Mouse (Mus musculus): ENCODE data around the gene Rbms3.

The Rbms3 gene

DNA sequence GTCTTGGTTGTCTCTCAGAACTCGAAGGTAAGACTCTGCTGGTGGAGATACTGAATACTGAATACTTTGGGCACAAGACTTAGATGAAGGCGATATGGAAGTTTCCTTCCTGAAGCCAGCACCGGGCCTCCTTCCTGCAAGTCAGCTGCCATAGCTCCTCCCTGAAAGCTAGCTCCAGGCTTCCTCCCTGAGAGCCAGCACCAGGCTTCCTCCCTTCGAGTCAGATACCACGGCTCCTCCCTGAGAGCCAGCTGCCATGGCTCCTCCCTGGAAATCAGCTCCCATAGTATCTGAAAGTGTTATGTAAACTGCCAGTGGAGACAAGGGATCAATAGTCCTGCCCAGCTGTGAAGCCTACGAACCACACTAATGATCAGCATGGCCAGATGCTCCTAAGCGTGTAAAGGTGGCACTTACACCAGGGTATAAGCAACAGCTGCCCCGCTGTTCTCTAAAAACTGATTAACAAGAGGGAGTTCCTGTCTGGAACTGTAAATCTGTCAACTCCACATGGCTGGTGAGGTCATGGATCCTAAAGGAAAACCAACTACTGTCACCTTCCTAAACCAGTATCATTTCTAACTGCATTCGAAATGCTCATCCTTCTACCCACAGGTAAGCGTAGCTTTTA lies 867.2 kb downstream of the Rbms3 start:
- DNase-seq (ENCODE audit: low spot score in 2 of 2): no peak

DNA sequence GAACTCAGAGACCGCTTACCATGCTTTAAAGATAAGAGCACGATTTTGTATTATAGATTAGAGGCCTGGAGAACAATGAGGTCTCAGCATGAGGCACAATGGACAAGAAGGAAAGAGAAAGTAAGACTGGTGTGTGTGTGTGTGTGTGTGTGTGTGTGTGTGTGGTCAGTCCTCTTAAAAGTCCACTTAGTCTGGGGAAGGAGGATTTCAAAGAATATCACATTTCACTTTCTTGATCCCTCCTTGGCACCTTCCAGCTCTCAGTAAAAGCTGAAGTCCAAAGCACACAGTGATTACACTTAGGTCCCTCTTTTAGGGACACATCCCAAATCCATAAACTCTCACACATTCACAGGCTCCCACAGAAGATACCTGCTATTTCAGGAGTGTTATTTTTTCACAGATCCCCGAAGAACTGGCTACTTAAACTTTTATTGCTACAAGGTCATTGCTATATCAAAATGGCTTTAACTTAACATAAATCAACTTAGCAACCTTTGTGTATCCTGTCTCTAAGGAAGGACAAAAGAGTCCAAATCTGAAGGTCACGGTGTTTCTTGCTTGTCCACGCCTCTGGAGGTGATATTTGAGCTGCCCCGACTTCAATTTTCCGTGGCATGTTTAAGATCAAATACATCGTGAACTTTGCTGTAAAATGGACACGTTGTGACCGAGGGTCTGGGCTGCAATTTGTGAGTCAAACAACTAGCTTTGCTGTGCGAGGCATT lies 880.7 kb downstream of the Rbms3 start:
- no peak for DNase-seq (ENCODE audit: low spot score in 2 of 2)

DNA sequence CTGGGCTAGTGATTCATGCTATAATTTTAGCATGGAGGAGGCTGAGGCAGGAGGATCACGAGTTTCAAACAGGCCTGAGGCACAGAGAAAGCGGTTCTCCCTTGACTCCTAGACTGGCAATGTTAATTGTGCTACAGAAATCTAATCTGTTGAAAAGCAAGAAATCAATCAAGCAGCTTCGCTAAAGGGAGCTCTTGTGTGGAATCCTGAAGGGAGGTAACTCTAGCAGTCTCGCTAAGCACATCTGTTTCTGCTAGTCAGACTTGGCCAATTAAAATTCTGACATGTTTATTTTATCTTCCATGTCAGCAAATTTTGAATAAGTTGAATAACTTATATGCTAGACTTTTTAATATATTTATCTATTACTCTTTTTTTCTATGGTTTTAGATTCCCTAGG lies 881.4 kb downstream of the Rbms3 start:
- no peak for DNase-seq (ENCODE audit: low spot score in 2 of 2)

DNA sequence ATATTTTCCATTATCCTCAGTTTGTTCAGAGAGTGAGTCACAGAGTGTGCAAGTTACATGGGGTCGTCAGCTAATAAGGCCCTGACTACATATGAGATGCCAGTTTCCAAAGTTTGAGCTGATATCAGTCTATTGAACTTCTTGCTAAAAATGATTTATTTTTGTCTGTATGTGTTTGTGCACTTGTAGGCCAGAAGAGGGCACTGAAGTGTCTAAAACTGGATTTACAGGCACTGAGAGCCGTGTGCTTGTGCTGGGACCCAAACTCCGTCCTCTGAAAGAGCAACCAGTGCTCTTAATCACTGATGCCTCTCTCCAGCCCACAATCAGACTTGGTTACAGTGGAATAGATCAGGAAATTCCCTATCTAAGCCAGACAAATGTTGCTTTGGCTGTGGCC lies 882.8 kb downstream of the Rbms3 start:
- DNase-seq (ENCODE audit: low spot score in 2 of 2): no peak

DNA sequence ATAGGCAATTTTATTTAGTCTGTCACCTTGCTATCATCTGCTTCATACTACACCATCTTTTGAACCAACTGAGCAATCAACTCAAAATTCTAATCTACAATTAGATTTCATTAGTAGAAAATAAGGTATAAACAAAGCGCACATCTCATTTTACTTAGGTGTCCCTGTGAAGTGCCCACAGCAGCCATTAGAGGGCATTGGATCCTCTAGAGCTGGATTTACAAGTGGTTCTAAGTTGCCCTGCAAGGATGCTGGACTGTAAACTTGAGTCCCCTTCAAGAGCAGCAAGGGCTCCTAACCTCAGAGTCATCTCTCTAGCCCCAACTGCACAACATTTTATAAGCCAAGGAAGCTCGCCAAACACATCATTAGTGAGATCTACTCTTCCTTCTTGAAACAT lies 891.9 kb downstream of the Rbms3 start:
- no peak for DNase-seq (ENCODE audit: low spot score in 2 of 2)

DNA sequence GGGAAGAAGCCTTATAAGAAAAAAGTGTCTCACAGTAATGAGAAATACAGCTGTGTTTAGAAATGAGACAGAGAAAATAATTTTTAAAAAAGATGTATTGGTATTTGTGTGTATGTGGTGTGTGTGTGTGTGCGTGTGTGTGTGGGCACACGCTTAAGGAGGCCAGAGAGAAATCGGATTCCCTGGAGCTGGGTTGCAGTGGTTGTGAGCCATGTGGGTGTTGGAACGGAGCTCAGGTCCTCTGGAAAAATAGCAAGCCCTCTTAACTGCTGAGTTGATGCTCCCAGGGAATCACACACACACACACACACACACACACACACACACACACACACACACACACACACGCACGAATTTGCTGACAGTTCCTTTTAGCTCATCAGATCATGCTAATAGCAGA lies 900.5 kb downstream of the Rbms3 start:
- DNase-seq (ENCODE audit: low spot score in 2 of 2): no peak

DNA sequence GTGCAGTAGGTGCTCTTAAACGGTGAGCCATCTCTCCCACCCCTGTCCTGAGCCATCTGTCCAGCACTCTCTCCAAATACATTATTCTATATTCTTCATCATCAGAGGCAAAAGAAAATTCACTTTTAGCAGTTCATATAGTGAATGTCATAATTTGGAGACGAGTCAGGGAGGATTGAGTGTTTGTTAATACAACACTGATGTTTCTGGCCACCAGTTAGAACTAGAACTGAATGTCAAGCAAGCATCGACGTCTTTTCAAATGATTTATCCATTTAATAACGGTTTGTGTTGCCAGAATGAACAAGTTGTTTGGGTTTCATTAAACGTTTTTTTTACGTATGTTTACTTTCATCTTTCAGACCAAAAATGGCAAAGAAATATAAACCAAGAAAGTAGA lies 901.1 kb downstream of the Rbms3 start:
- DNase-seq (ENCODE audit: low spot score in 2 of 2): no peak

DNA sequence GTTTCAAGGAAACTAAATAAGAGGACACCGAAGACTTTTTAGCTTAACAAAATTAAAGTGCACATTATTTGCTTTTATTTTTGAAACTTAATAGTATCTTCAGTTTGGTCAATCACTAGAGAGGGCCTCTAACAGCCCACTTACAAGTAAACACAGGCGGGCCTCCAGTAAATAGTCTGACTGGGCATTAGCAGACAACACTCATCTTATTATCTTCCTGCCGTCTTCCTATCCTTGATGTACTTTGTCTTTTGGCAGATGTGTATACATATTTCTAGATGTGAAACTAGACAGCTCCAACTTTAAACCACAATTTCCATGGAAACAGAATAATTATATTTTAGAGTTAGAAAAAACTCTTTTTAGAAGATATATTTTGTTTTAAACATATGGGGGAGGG lies 901.6 kb downstream of the Rbms3 start:
- DNase-seq (ENCODE audit: low spot score in 2 of 2): no peak

DNA sequence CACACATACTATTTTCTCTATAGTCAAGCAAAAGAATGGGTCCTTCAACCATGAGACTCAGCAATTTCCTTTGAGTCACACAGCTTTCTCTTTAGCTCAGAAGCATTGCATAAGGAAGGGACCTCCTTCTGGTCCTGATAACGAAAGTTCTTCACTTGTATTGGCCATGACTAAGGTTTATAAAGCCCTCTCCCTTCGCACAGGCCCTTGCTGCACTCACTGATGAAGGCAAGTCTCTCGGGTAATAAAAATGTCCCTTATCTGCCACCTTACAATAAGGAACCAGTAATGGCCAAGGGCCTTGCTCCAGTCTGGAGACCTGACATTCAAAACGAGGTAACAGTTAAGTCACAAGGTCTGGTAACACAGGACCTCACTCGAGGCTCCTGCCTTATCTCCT lies 905.1 kb downstream of the Rbms3 start:
- no peak for DNase-seq (ENCODE audit: low spot score in 2 of 2)

DNA sequence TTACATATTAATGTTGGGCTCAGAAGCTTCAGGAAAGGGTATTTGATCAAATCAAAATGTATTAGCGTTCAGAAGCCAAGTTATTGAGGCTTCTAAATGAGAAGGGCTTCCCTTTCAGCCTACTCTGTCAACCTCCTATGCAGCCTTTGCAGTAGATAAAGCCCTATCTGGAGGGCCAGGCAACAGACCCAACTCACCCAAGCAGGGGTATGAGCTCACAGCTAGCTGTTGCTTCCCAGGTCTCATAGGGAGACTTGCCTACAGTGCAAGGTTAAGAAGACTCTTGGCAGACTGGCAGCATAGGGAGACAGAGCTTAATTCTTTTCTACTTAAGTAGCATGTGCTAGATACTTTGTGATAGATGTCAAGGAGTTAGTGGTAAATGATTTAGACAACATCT lies 926.6 kb downstream of the Rbms3 start:
- no peak for DNase-seq (ENCODE audit: low spot score in 2 of 2)

DNA sequence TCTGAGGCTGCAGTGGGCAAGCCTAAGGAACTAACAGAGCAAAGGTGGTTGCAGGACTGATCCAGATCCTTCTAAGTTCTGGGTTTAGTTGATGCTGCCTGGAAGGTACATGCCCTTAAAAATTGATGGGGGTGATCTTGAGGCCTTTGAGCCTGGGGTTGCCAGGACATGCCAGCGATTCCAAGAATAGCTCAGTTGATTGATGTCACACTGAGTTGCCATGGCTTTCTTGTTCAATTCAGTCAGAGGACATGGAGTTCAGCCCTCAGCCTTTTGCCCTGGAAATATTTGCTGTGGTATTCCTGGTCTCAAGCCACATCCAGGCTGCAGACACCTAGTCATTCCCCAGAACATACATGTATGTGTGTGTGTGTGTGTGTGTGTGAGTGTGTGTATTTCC lies 927.1 kb downstream of the Rbms3 start:
- DNase-seq (ENCODE audit: low spot score in 2 of 2): no peak

DNA sequence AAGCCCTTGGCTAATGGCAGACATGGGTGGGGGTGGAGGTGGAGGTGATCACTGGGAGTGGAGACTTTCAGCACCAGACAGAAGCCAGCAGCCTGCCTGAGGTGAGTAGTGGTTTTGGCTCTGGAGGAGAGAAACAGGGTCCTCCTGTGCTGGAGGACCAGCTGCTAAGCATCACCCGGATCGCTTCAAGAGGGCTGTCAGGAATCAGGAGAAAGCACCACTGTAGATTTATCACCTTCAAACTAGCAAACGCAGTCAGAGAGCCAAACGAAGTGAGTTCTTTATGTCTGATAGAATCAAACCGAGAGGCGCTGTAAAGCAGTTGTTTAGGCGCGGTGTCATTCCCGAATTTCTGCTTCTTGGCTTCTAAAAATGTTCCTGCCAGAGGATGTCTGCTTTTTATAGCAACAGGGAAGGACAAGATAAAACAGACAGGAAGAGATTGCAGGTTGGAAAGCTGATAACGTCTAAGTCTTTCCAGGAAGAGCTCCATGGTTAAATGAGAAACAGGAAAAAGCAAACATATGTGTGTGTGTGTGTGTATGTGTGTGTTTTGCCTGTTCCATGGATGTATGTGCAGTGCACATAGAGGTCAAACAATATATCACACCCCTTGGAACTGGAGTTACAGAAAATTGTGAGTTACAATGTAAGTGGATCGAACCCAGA lies 928.1 kb downstream of the Rbms3 start:
- no peak for DNase-seq (ENCODE audit: low spot score in 2 of 2)

DNA sequence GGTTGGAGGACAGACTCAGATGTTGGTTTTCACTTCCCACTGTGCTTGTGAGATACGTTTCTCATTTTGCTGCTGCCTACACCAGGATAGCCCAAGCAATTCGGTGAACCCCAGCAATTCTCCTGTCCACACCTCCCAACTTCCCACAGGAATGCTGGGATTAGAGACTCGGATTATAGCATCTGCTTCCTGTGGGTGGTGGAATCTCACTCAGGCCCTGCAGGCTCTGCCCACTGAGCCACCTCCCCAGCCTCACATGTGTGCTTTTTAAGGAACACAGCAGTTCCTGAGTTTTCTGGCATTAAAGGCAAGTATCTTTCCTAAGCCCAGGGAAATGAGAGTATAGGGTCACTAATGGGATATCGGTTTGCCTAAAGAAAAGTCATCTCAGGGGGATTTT lies 941.1 kb downstream of the Rbms3 start:
- DNase-seq (ENCODE audit: low spot score in 2 of 2): no peak

DNA sequence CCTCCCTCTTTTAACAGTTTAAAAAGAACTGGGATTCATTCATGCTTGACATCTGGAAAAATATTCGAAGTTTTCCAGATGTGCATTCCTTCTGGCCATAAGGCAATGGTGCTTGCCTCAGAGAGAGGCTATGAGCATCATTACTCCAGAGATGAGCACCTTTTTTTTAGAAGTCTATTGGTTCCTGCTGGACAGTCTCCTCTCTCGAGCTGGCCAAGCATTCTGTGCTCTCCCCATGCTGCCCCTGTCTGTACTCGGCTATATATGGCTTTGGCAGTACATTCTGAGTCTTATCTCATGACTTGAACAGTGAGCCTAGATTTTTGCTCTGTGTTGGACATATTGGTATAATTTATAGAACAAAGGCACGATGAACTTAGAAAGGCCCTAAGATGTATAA lies 952.6 kb downstream of the Rbms3 start:
- DNase-seq (ENCODE audit: low spot score in 2 of 2): no peak

DNA sequence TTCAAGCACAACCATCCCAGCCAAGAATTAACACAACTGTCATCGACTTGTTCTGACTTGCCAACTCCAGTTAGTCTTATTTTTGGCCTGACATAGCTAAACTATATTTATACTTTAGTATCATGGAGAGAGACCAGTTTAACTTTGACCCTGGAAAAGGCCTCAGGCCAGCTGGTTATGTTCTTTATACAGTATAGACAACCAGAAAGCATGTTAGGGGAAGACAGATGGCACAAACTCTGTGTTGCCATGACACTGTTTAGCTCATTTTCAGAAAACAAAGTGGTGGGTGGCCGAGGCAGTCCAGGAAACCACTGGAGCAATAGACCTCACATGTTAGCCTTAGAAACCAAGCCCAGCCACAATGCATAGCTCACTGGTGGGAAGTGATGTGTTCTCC lies 953.3 kb downstream of the Rbms3 start:
- peak; percentile 5 to 13 for DNase-seq (ENCODE audit: low spot score in 2 of 2)

DNA sequence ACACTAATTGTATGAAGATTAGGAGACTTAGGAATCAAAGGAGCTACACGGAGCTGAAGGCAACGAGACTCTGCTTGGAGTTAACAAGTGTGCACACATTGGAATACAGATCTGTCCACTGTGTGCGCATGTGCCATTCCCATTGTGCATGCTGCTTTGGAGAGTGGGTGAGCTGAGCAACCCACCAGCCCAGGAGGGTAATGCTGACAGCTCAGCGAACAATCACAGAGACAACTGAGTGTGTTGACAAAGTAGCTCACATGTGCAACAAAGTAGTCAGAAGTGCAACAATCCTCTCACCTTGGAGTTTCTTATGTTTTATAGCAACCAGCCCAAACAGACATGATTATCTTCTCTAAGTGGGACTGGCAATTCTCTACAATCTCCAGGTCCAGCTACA lies 955.5 kb downstream of the Rbms3 start:
- no peak for DNase-seq (ENCODE audit: low spot score in 2 of 2)

DNA sequence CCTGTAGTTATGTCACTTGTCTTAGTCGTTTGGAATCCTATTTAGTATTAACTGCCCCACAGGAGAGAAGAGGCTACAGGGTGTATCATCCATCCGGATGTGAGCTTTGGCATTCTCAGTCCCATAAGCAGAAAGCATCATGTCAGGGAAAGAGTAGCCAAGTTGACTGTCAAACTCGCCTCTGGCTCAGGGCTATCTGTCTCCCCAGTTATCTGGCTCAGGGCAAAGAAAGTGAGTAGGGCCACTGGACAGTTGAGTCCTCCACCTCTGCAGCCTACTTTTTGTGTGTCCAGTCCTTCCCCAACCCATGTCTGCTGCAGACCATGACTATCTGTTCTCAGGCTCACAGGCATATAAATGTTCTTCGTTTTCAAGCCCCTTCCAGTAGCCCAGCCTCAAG lies 968.7 kb downstream of the Rbms3 start:
- no peak for DNase-seq (ENCODE audit: low spot score in 2 of 2)

DNA sequence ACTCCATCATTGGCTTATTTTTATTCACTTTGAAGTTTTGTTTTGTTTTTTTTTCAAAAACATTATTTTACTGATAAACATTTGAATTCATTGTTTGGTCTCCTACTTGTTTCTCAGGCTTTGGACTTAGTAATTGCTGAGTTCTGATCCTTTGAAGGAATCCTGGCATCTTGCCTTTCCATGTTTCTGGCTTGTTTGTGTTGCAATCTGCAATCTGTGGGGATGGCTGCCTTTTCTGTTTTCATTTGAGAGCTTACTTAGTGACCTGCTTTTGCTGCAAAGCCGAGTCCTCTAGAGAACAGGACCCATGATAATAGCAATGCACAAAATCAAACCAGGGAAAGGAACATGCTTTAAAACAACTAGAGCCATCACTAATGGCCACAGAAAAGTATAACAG lies 969.8 kb downstream of the Rbms3 start:
- no peak for DNase-seq (ENCODE audit: low spot score in 2 of 2)

DNA sequence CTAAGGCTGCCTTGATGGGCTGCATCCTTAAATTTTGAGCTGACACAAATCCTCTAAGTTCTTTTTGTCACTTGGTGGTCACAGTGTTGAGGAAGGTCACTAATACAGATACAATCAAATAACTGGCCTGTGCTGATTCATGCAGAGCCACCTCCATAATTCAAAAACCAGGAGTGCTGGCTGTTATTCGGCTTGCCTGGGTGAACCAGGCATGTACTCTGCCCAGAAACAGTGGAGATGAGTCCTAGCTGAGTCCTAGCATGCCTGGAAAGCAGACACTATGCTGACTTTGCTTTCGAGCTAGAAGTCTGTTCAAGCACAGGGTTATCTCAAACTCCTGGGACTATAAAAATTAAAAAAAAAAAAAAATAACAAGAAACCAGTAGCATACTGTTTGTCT lies 972.6 kb downstream of the Rbms3 start:
- no peak for DNase-seq (ENCODE audit: low spot score in 2 of 2)

DNA sequence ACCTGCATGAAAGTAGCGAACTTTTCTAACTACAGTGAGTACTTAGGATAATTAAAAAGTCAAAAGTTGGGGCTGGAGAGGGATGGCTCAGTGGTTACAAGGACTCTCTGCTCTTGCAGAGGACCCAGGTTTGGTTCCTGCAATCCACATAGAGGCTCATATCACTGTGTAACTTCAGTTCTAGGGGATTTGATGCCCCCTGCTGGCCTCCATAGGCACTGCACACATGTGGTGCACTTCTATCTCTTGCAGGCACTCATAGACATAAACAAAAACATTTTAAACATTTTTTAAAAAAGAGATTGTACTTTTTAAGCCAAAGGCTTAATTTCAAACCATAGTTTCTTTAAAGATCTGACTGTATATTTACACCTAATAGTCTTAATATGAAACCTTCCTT lies 978.3 kb downstream of the Rbms3 start:
- DNase-seq (ENCODE audit: low spot score in 2 of 2): no peak

DNA sequence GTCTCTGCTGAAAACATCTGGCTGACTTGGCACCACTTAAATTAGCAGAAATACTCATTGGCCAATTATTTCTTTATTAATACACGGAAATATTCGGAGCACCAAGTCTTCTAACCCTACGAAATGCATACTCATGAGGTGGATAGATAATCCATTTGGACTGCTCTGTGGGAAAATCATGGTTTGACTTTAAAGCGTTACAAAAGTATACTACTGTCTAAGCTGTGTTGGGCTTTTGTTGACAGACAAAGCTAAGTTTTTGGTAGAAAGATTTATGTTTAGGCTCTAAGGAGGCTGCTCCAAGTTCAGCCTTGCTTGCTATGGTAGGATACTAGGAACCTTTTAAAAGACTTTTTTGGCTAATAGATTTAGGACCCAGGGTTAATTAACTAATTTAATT lies 979.8 kb downstream of the Rbms3 start:
- no peak for DNase-seq (ENCODE audit: low spot score in 2 of 2)

DNA sequence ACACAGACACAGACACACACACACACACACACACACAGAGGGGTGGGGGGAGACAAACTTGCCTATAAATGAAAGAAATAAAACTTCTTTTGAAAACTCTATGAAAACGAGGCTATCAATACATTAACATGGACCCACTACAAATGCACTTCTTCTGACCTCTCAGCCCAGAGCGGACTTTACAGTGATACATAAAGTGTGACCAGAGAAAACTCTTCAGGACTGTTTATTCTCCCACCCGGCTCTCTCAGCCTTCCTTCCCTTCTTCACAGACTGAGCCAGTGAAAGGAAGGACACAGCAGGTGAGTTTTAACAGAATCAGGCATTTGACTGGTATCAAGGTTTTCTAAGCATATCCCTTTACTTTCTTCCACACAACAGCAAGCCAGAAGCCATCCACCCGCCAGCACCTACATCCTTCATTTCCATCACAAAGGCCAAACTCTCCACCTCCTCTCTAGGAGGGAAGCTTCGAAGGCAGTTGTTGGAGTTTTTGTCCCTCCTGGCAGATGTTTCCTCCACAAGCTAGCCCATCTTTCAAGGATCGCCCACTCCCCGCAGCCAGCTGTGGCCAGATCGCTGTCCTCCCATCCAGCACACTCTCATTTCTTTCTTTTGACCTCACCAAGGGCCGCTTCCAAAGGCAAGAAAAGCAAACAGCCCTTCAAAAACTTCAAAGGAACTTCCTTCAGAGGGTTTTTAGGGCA lies 980.5 kb downstream of the Rbms3 start:
- DNase-seq (ENCODE audit: low spot score in 2 of 2): no peak

DNA sequence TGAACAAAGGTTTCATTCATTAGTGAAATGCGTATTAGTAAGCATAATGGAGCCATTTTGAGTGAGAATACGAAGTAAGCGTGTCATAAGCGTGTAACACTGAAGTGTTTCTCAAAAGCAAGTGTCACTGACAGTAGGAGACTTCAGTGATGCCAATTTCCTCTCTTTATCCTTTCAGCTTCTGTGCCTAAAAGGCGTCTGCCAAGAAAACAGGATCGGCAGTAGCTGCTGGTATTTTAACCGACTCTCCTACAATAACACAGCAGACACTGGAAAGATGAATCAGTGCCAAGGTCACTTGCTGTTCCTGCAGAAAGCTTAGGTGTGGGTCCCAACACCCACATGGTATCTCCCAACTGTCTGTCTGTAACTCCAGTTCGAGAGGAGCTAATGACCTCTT lies 985.1 kb downstream of the Rbms3 start:
- DNase-seq (ENCODE audit: low spot score in 2 of 2): no peak

Data from right cerebral cortex, adult 2 months (tissue).